In genomic region chr3:117360528-117360927, GRCm38 (mm10) we compare ENCODE assay signal across 8 mouse cellular contexts. TPM values are rescaled to one million over a fixed set of nuclear protein-coding genes. Genes with fewer than 3 reads are reported as not detected.
DNase-seq lines count a peak whose midpoint lies in the region; ATAC-seq and TF ChIP-seq lines count a peak whose summit lies in the region.

Gene Plppr4 (minus strand): TSS chr3:117360876.

- ATAC-seq in midbrain, embryonic 14.5 days (ENCODE audit: low FRiP score, low TSS enrichment), result no peak

- peak within 1 kb of the TSS; percentile 74 for H3K4me2 ChIP-seq in midbrain, embryonic 14.5 days (ENCODE audit: low read length)

- H3K4me3 ChIP-seq in gastrocnemius, adult 2 months, result peak within 1 kb of the TSS; percentile 70
- H3K4me3 ChIP-seq in hindbrain, embryonic 10.5 days, result peak within 1 kb of the TSS; percentile 61
- H3K4me3 ChIP-seq in midbrain, embryonic 14.5 days (replicated peaks; ENCODE audit: low read depth, low read length), result peak within 1 kb of the TSS; percentile 59

- H3K9ac ChIP-seq in midbrain, embryonic 14.5 days (replicated peaks; ENCODE audit: low read length), result peak within 1 kb of the TSS; percentile 70

- intact Hi-C loops in gastrocnemius, adult 2 months (cut with DNase I), result no loop called here

- no peak for DNase-seq in gastrocnemius, adult 2 months
- DNase-seq in gastrocnemius, postnatal 10 days, result no peak
- DNase-seq in Muller cell, postnatal 12 days (ENCODE audit: inconsistent ontology term), result peak; percentile 10
- DNase-seq in hindbrain, embryonic 10.5 days (ENCODE audit: low spot score), result no peak
- DNase-seq in layer of hippocampus, postnatal 10 days (ENCODE audit: low spot score in 2 of 2), result no peak
- no peak for DNase-seq in midbrain, embryonic 14.5 days
- DNase-seq in urinary bladder, postnatal 36 days (ENCODE audit: low spot score in 2 of 2), result no peak
- no peak for DNase-seq in right cerebral cortex, adult 18-20 months

- WGBS in hindbrain, embryonic 10.5 days, result 27% methylated on average over 5 of the region's 5 CpGs
- WGBS in midbrain, embryonic 14.5 days, result 23% methylated on average over 5 of the region's 5 CpGs

- no peaks in the 10 kb centered on the region for H3K9me3 ChIP-seq in hindbrain, embryonic 10.5 days
- no peaks in the 10 kb centered on the region for H3K9me3 ChIP-seq in midbrain, embryonic 14.5 days (ENCODE audit: control insufficient read depth, low read length)

- peaks cover 23% of the 10 kb centered on the region for H3K27me3 ChIP-seq in hindbrain, embryonic 10.5 days (ENCODE audit: insufficient read depth, poor library complexity, severe bottlenecking)
- no peaks in the 10 kb centered on the region for H3K27me3 ChIP-seq in midbrain, embryonic 14.5 days (ENCODE audit: control insufficient read depth, insufficient read depth, low read length)

- H3K4me1 ChIP-seq in hindbrain, embryonic 10.5 days (replicated peaks), result peaks cover 13% of the 10 kb centered on the region
- H3K4me1 ChIP-seq in midbrain, embryonic 14.5 days (ENCODE audit: control insufficient read depth, insufficient read depth, low read length), result peaks cover 8% of the 10 kb centered on the region

- H3K36me3 ChIP-seq in hindbrain, embryonic 10.5 days, result no peaks in the 10 kb centered on the region
- H3K36me3 ChIP-seq in midbrain, embryonic 14.5 days (ENCODE audit: control insufficient read depth, insufficient read depth, low read length), result no peaks in the 10 kb centered on the region

- TF ChIP-seq CTCF in gastrocnemius, adult 2 months (IDR thresholded peaks at IDR 0.05), result no peak

- no peak within 1 kb of the TSS for H3K27ac ChIP-seq in gastrocnemius, adult 2 months
- peak within 1 kb of the TSS; percentile 81 for H3K27ac ChIP-seq in hindbrain, embryonic 10.5 days
- peak within 1 kb of the TSS; percentile 78 for H3K27ac ChIP-seq in midbrain, embryonic 14.5 days (replicated peaks; ENCODE audit: low read depth, low read length)

RNA-seq across cellular contexts. Expression of gene Plppr4, which starts in this region (rescaled TPM):
- total RNA-seq in gastrocnemius, adult 2 months (2021), result under 1 TPM in 1 of 2 experiments, not detected in 1; 0.11 TPM
- under 1 TPM; 0.42 to 0.68 TPM for total RNA-seq in gastrocnemius, postnatal 10 days (2021)
- 0.34 and 1.0 TPM in 2 replicates for polyA plus RNA-seq in hindbrain, embryonic 10.5 days (2016; fragmentation: Nextera tagmentation; extraction: Ambion mirVana)
- total RNA-seq in layer of hippocampus, postnatal 10 days (2021), result 100 to 1,000 TPM; 292 to 323 TPM
- polyA plus RNA-seq in midbrain, embryonic 14.5 days (2014; fragmentation: Nextera tagmentation; extraction: Ambion mirVana), result 12.2 and 14.5 TPM in 2 replicates

Comparison
In these comparisons a context has a peak if more than half of its experiments do, and no peak if none do; other contexts are left out.
1. RNA of gene Plppr4 (total RNA-seq): 292 to 323 TPM in layer of hippocampus, postnatal 10 days; 0.42 to 0.68 TPM in gastrocnemius, postnatal 10 days and 0.11 TPM in gastrocnemius, adult 2 months; every median in the first group is over 100 times any median in the second.
2. Peak in every context shown above with its lines, with median percentiles within 50 percentile points of each other: H3K4me3 ChIP-seq.